Mouse (Mus musculus): Measurements from ENCODE around the gene Plin2. TPM values are rescaled to one million over a fixed set of nuclear protein-coding genes. Genes with fewer than 3 reads are reported as not detected.

Gene Plin2
- polyA plus RNA-seq, 1 experiment: 60.7 TPM

GRCm38 (mm10) chr4:86710666-86711215, 40.9 kb upstream of the Plin2 start:
- TF ChIP-seq CTCF (IDR thresholded peaks at IDR 0.05; ENCODE audit: low read depth, low read length): no peak
- TF ChIP-seq EP300 (IDR thresholded peaks at IDR 0.05; ENCODE audit: insufficient read depth, low read depth, low read length): no peak
- no peak for TF ChIP-seq POLR2A (IDR thresholded peaks at IDR 0.05; ENCODE audit: insufficient read depth, low read length)
- Histone ChIP-seq H3K9ac (ENCODE audit: low read depth, poor library complexity, severe bottlenecking) (no peak overlapping the region), H3K27ac (ENCODE audit: insufficient read depth, low read length) (peak overlapping the region; percentile 80), H3K36me3 (ENCODE audit: control insufficient read depth, insufficient read depth, low read length, poor library complexity, severe bottlenecking) (no peaks in the 10 kb centered on the region), H3K4me3 (ENCODE audit: low read depth, low read length) (no peak overlapping the region), H3K27me3 (ENCODE audit: control insufficient read depth, insufficient read depth, low read length, poor library complexity, severe bottlenecking) (no peaks in the 10 kb centered on the region), H3K9me3 (replicated peaks; ENCODE audit: control insufficient read depth, insufficient read depth, low read length, poor library complexity, severe bottlenecking) (no peaks in the 10 kb centered on the region), H3K4me1 (ENCODE audit: control insufficient read depth, insufficient read depth, low read length) (peaks cover 3% of the 10 kb centered on the region)

- TF ChIP-seq POLR2A (IDR thresholded peaks at IDR 0.05; ENCODE audit: insufficient read depth, low read length): no peak
- no peak for TF ChIP-seq EP300 (IDR thresholded peaks at IDR 0.05; ENCODE audit: insufficient read depth, low read depth, low read length)
- TF ChIP-seq CTCF (IDR thresholded peaks at IDR 0.05; ENCODE audit: low read depth, low read length): no peak
- Histone ChIP-seq H3K9me3 (replicated peaks; ENCODE audit: control insufficient read depth, insufficient read depth, low read length, poor library complexity, severe bottlenecking) (no peaks in the 10 kb centered on the region), H3K36me3 (ENCODE audit: control insufficient read depth, insufficient read depth, low read length, poor library complexity, severe bottlenecking) (no peaks in the 10 kb centered on the region), H3K4me3 (ENCODE audit: low read depth, low read length) (no peak overlapping the region), H3K27me3 (ENCODE audit: control insufficient read depth, insufficient read depth, low read length, poor library complexity, severe bottlenecking) (no peaks in the 10 kb centered on the region), H3K9ac (ENCODE audit: low read depth, poor library complexity, severe bottlenecking) (no peak overlapping the region), H3K4me1 (ENCODE audit: control insufficient read depth, insufficient read depth, low read length) (peaks cover 3% of the 10 kb centered on the region), H3K27ac (ENCODE audit: insufficient read depth, low read length) (peak overlapping the region; percentile 66)
These were observed 40.3 kb upstream of the Plin2 start for GRCm38 (mm10) chr4:86710034-86710650.

GRCm38 (mm10) chr4:86708801-86709200, 38.9 kb upstream of the Plin2 start:
- no peak overlapping the region for H3K9ac ChIP-seq (ENCODE audit: low read depth, poor library complexity, severe bottlenecking)

GRCm38 (mm10) chr4:86699161-86699865, 29.5 kb upstream of the Plin2 start:
- H3K9ac ChIP-seq (ENCODE audit: low read depth, poor library complexity, severe bottlenecking): no peak overlapping the region

More at GRCm38 (mm10) chr4:86708801-86709200, 38.9 kb upstream of the Plin2 start:
- Histone ChIP-seq H3K4me1 (ENCODE audit: control insufficient read depth, insufficient read depth, low read length) (peaks cover 3% of the 10 kb centered on the region), H3K27me3 (ENCODE audit: control insufficient read depth, insufficient read depth, low read length, poor library complexity, severe bottlenecking) (no peaks in the 10 kb centered on the region), H3K9me3 (replicated peaks; ENCODE audit: control insufficient read depth, insufficient read depth, low read length, poor library complexity, severe bottlenecking) (no peaks in the 10 kb centered on the region), H3K36me3 (ENCODE audit: control insufficient read depth, insufficient read depth, low read length, poor library complexity, severe bottlenecking) (no peaks in the 10 kb centered on the region), H3K27ac (ENCODE audit: insufficient read depth, low read length) (no peak overlapping the region), H3K4me3 (ENCODE audit: low read depth, low read length) (no peak overlapping the region)
- no peak for TF ChIP-seq EP300 (IDR thresholded peaks at IDR 0.05; ENCODE audit: insufficient read depth, low read depth, low read length)
- TF ChIP-seq CTCF (IDR thresholded peaks at IDR 0.05; ENCODE audit: low read depth, low read length): no peak
- TF ChIP-seq POLR2A (IDR thresholded peaks at IDR 0.05; ENCODE audit: insufficient read depth, low read length): no peak

GRCm38 (mm10) chr4:86696890-86697289, 27.0 kb upstream of the Plin2 start:
- no peaks in the 10 kb centered on the region for H3K9me3 ChIP-seq (replicated peaks; ENCODE audit: control insufficient read depth, insufficient read depth, low read length, poor library complexity, severe bottlenecking)
- H3K36me3 ChIP-seq (ENCODE audit: control insufficient read depth, insufficient read depth, low read length, poor library complexity, severe bottlenecking): no peaks in the 10 kb centered on the region
- no peaks in the 10 kb centered on the region for H3K27me3 ChIP-seq (ENCODE audit: control insufficient read depth, insufficient read depth, low read length, poor library complexity, severe bottlenecking)
- no peak overlapping the region for H3K27ac ChIP-seq (ENCODE audit: insufficient read depth, low read length)
- no peak overlapping the region for H3K4me3 ChIP-seq (ENCODE audit: low read depth, low read length)
- H3K9ac ChIP-seq (ENCODE audit: low read depth, poor library complexity, severe bottlenecking): no peak overlapping the region
- TF ChIP-seq CTCF (IDR thresholded peaks at IDR 0.05; ENCODE audit: low read depth, low read length) (peak; percentile 17), EP300 (IDR thresholded peaks at IDR 0.05; ENCODE audit: insufficient read depth, low read depth, low read length) (no peak), POLR2A (IDR thresholded peaks at IDR 0.05; ENCODE audit: insufficient read depth, low read length) (no peak)
- no peaks in the 10 kb centered on the region for H3K4me1 ChIP-seq (ENCODE audit: control insufficient read depth, insufficient read depth, low read length)

More at GRCm38 (mm10) chr4:86699161-86699865, 29.5 kb upstream of the Plin2 start:
- H3K27ac ChIP-seq (ENCODE audit: insufficient read depth, low read length): no peak overlapping the region
- no peak for TF ChIP-seq EP300 (IDR thresholded peaks at IDR 0.05; ENCODE audit: insufficient read depth, low read depth, low read length)
- no peak for TF ChIP-seq CTCF (IDR thresholded peaks at IDR 0.05; ENCODE audit: low read depth, low read length)
- TF ChIP-seq POLR2A (IDR thresholded peaks at IDR 0.05; ENCODE audit: insufficient read depth, low read length): no peak
- no peak overlapping the region for H3K4me3 ChIP-seq (ENCODE audit: low read depth, low read length)
- H3K9me3 ChIP-seq (replicated peaks; ENCODE audit: control insufficient read depth, insufficient read depth, low read length, poor library complexity, severe bottlenecking): no peaks in the 10 kb centered on the region
- no peaks in the 10 kb centered on the region for H3K36me3 ChIP-seq (ENCODE audit: control insufficient read depth, insufficient read depth, low read length, poor library complexity, severe bottlenecking)
- H3K27me3 ChIP-seq (ENCODE audit: control insufficient read depth, insufficient read depth, low read length, poor library complexity, severe bottlenecking): no peaks in the 10 kb centered on the region
- H3K4me1 ChIP-seq (ENCODE audit: control insufficient read depth, insufficient read depth, low read length): no peaks in the 10 kb centered on the region

- peaks cover 2% of the 10 kb centered on the region for H3K4me1 ChIP-seq (ENCODE audit: control insufficient read depth, insufficient read depth, low read length)
- H3K27me3 ChIP-seq (ENCODE audit: control insufficient read depth, insufficient read depth, low read length, poor library complexity, severe bottlenecking): no peaks in the 10 kb centered on the region
- H3K27ac ChIP-seq (ENCODE audit: insufficient read depth, low read length): no peak overlapping the region
- H3K9ac ChIP-seq (ENCODE audit: low read depth, poor library complexity, severe bottlenecking): no peak overlapping the region
- no peaks in the 10 kb centered on the region for H3K9me3 ChIP-seq (replicated peaks; ENCODE audit: control insufficient read depth, insufficient read depth, low read length, poor library complexity, severe bottlenecking)
- no peak overlapping the region for H3K4me3 ChIP-seq (ENCODE audit: low read depth, low read length)
- TF ChIP-seq EP300 (IDR thresholded peaks at IDR 0.05; ENCODE audit: insufficient read depth, low read depth, low read length) (no peak), CTCF (IDR thresholded peaks at IDR 0.05; ENCODE audit: low read depth, low read length) (no peak), POLR2A (IDR thresholded peaks at IDR 0.05; ENCODE audit: insufficient read depth, low read length) (no peak)
- no peaks in the 10 kb centered on the region for H3K36me3 ChIP-seq (ENCODE audit: control insufficient read depth, insufficient read depth, low read length, poor library complexity, severe bottlenecking)
These were observed 25.2 kb upstream of the Plin2 start for GRCm38 (mm10) chr4:86695081-86695480.
